Mouse (Mus musculus) lung, adult 2 months (tissue): ENCODE results near the gene Pdxdc1.

Experiments
- CTCF ChIP-seq: fragments of 200-500 bp; IDR thresholded peaks from 2 replicates; pipeline ENCODE4 v1.5.1; 2011; ENCODE audit warnings: mild to moderate bottlenecking, low read length, control low read depth; ENCODE audit not compliant: insufficient read depth
- POLR2A ChIP-seq: fragments of 200-500 bp; IDR thresholded peaks from 2 replicates; pipeline ENCODE4 v1.6.1; 2011; ENCODE audit warnings: low read depth, mild to moderate bottlenecking, control low read depth, low read length, borderline replicate concordance; ENCODE audit errors: extremely low read depth

GRCm38 (mm10) chr16:13801231-13801630 is 101.7 kb downstream of the Pdxdc1 start:
- TF ChIP-seq POLR2A (no peak), CTCF (no peak)
